Mouse (Mus musculus) megakaryocyte, embryonic 14.5 days (primary cell): Measurements from ENCODE around the gene Tmem131l. TPM values are rescaled to one million over a fixed set of nuclear protein-coding genes. Genes with fewer than 3 reads are reported as not detected.

Source experiments
- H3K27me3 ChIP-seq: replicated peaks from 2 replicates; pipeline ENCODE3; 2012; ENCODE audit warnings: inconsistent platforms
- H3K36me3 ChIP-seq: replicated peaks from 2 replicates; pipeline ENCODE3; 2012; ENCODE audit warnings: low read length, inconsistent platforms, mixed read lengths
- H3K4me1 ChIP-seq: 2 replicates; pipeline ENCODE4 v1.6.1; 2012; ENCODE audit warnings: inconsistent platforms
- H3K4me3 ChIP-seq: replicated peaks from 2 replicates; pipeline ENCODE3; 2012; ENCODE audit warnings: moderate library complexity, mild to moderate bottlenecking, inconsistent platforms
- H3K9me3 ChIP-seq: 2 replicates; pipeline ENCODE4 v1.6.1; 2012; ENCODE audit warnings: inconsistent platforms
- FLI1 ChIP-seq: IDR thresholded peaks from 2 replicates; pipeline ENCODE4 v1.6.1; 2012; ENCODE audit warnings: low read length, inconsistent platforms, mixed read lengths
- GATA1 ChIP-seq: IDR thresholded peaks from 3 replicates; pipeline ENCODE4 v1.6.1; 2012; ENCODE audit warnings: mixed read lengths, low read length, inconsistent platforms, borderline replicate concordance
- polyA plus RNA-seq: library from polyadenylated mRNA; stranded (reverse); fragments of >175 nt; gene quantifications from 2 replicates; pipeline ENCODE4 v1.2.3, GENCODE M21; 2012; ENCODE audit warnings: low replicate concordance; ENCODE audit not compliant: insufficient read depth

Tmem131l gene
- polyA plus RNA-seq, 1 experiment, result 75.9 TPM

- H3K4me1 ChIP-seq, result peaks cover 79% of the 10 kb centered on the region
- TF ChIP-seq FLI1 (no peak), GATA1 (no peak)
- no peaks in the 10 kb centered on the region for H3K9me3 ChIP-seq
- no peaks in the 10 kb centered on the region for H3K27me3 ChIP-seq
- peaks cover 81% of the 10 kb centered on the region for H3K36me3 ChIP-seq
- H3K4me3 ChIP-seq, result peak overlapping the region; percentile 75
Measured at GRCm38 (mm10) chr3:84032933-84033730, 6.8 kb downstream of the Tmem131l start.

GRCm38 (mm10) chr3:84032419-84032818 lies 7.6 kb downstream of the Tmem131l start:
- Histone ChIP-seq H3K4me3 (no peak overlapping the region), H3K9me3 (no peaks in the 10 kb centered on the region), H3K36me3 (peaks cover 82% of the 10 kb centered on the region), H3K4me1 (peaks cover 78% of the 10 kb centered on the region), H3K27me3 (no peaks in the 10 kb centered on the region)
- TF ChIP-seq FLI1 (no peak), GATA1 (no peak)

GRCm38 (mm10) chr3:84031216-84031615 lies 8.8 kb downstream of the Tmem131l start:
- Histone ChIP-seq H3K36me3 (peaks cover 86% of the 10 kb centered on the region), H3K4me3 (no peak overlapping the region), H3K27me3 (no peaks in the 10 kb centered on the region), H3K9me3 (no peaks in the 10 kb centered on the region), H3K4me1 (peaks cover 77% of the 10 kb centered on the region)
- no peak for TF ChIP-seq FLI1
- TF ChIP-seq GATA1, result no peak

GRCm38 (mm10) chr3:84028968-84029367 lies 11.0 kb downstream of the Tmem131l start:
- H3K36me3 ChIP-seq, result peaks cover 92% of the 10 kb centered on the region
- H3K27me3 ChIP-seq, result no peaks in the 10 kb centered on the region
- H3K4me1 ChIP-seq, result peaks cover 73% of the 10 kb centered on the region
- no peak overlapping the region for H3K4me3 ChIP-seq
- TF ChIP-seq GATA1, result no peak
- TF ChIP-seq FLI1, result no peak
- no peaks in the 10 kb centered on the region for H3K9me3 ChIP-seq

- peaks cover 73% of the 10 kb centered on the region for H3K4me1 ChIP-seq
- no peak for TF ChIP-seq FLI1
- no peak for TF ChIP-seq GATA1
- H3K4me3 ChIP-seq, result peak overlapping the region; percentile 47
- peaks cover 92% of the 10 kb centered on the region for H3K36me3 ChIP-seq
- no peaks in the 10 kb centered on the region for H3K27me3 ChIP-seq
- no peaks in the 10 kb centered on the region for H3K9me3 ChIP-seq
Measured at GRCm38 (mm10) chr3:84027691-84028159, 12.2 kb downstream of the Tmem131l start.

GRCm38 (mm10) chr3:84024512-84025072 lies 15.4 kb downstream of the Tmem131l start:
- H3K4me3 ChIP-seq, result no peak overlapping the region
- no peak for TF ChIP-seq FLI1
- H3K27me3 ChIP-seq, result no peaks in the 10 kb centered on the region
- peaks cover 88% of the 10 kb centered on the region for H3K4me1 ChIP-seq
- no peaks in the 10 kb centered on the region for H3K9me3 ChIP-seq
- peaks cover 87% of the 10 kb centered on the region for H3K36me3 ChIP-seq

- TF ChIP-seq FLI1 (no peak), GATA1 (no peak)
Measured at GRCm38 (mm10) chr3:84022723-84023122, 17.3 kb downstream of the Tmem131l start.

GRCm38 (mm10) chr3:84022201-84022584 lies 17.8 kb downstream of the Tmem131l start:
- peaks cover 84% of the 10 kb centered on the region for H3K36me3 ChIP-seq
- TF ChIP-seq FLI1 (no peak), GATA1 (no peak)

More at GRCm38 (mm10) chr3:84022723-84023122, 17.3 kb downstream of the Tmem131l start:
- no peaks in the 10 kb centered on the region for H3K9me3 ChIP-seq
- H3K27me3 ChIP-seq, result no peaks in the 10 kb centered on the region
- H3K36me3 ChIP-seq, result peaks cover 85% of the 10 kb centered on the region
- H3K4me1 ChIP-seq, result peaks cover 84% of the 10 kb centered on the region
- peak overlapping the region; percentile 57 for H3K4me3 ChIP-seq

GRCm38 (mm10) chr3:84021217-84022200 lies 18.5 kb downstream of the Tmem131l start:
- peaks cover 78% of the 10 kb centered on the region for H3K4me1 ChIP-seq
- H3K36me3 ChIP-seq, result peaks cover 82% of the 10 kb centered on the region
- peak overlapping the region; percentile 78 for H3K4me3 ChIP-seq
- no peaks in the 10 kb centered on the region for H3K9me3 ChIP-seq
- TF ChIP-seq GATA1, result no peak
- no peak for TF ChIP-seq FLI1
- no peaks in the 10 kb centered on the region for H3K27me3 ChIP-seq

More at GRCm38 (mm10) chr3:84022201-84022584, 17.8 kb downstream of the Tmem131l start:
- peaks cover 84% of the 10 kb centered on the region for H3K4me1 ChIP-seq
- peak overlapping the region; percentile 67 for H3K4me3 ChIP-seq
- H3K27me3 ChIP-seq, result no peaks in the 10 kb centered on the region
- no peaks in the 10 kb centered on the region for H3K9me3 ChIP-seq
